16 mouse cellular contexts compared by ENCODE assay signal in the genomic region with DNA sequence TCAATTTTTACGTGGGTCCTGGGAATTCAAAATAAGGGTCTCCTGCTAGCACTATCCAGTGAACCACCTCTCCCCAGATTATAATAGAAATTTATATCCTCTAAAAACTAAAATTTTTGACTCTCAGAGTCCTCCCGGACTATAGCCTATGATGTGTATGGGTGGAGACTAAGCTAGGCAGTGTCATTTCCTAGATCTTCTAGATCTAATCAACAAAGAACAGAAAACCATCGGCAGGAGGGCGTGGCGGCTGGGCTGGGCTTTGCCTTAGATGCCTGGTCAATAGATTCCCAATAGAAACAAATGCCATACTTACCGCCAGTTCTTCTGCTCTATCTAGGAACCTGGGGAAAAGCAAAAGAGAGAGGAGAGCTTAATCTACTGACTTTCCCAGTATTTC. TPM values are rescaled to one million over a fixed set of nuclear protein-coding genes. Genes with fewer than 3 reads are reported as not detected.
"Had no signal": no experiment of that assay in that cellular context is flagged by ENCODE, and none has a peak within 500 bp of the region (broad histone marks: within the 10 kb centered on the region; RNA-seq: fewer than 3 reads in every experiment).

No protein-coding gene starts in this region.

- H3K27ac ChIP-seq: kidney, postnatal 0 days; layer of hippocampus, adult 2 months; lung, embryonic 15.5 days; midbrain, embryonic 12.5 days; midbrain, embryonic 15.5 days; neural tube, embryonic 12.5 days; neural tube, embryonic 15.5 days had no signal

- H3K4me2 ChIP-seq: lung, embryonic 15.5 days; midbrain, embryonic 12.5 days; midbrain, embryonic 15.5 days; neural tube, embryonic 12.5 days; neural tube, embryonic 15.5 days had no signal

- H3K27me3 ChIP-seq: lung, embryonic 15.5 days; midbrain, embryonic 12.5 days; midbrain, embryonic 15.5 days; neural tube, embryonic 12.5 days; neural tube, embryonic 15.5 days had no signal

- H3K4me1 ChIP-seq: lung, embryonic 15.5 days; midbrain, embryonic 12.5 days; midbrain, embryonic 15.5 days; neural tube, embryonic 12.5 days; neural tube, embryonic 15.5 days had no signal

- H3K9ac ChIP-seq: lung, embryonic 15.5 days; midbrain, embryonic 12.5 days; midbrain, embryonic 15.5 days; neural tube, embryonic 12.5 days; neural tube, embryonic 15.5 days had no signal

- ATAC-seq: intestine, postnatal 0 days; midbrain, embryonic 15.5 days had no signal

- H3K4me3 ChIP-seq: layer of hippocampus, adult 2 months; lung, embryonic 15.5 days; midbrain, embryonic 12.5 days; midbrain, embryonic 15.5 days; neural tube, embryonic 12.5 days; neural tube, embryonic 15.5 days had no signal

- H3K9me3 ChIP-seq: lung, embryonic 15.5 days; midbrain, embryonic 12.5 days; midbrain, embryonic 15.5 days; neural tube, embryonic 12.5 days; neural tube, embryonic 15.5 days had no signal

- DNase-seq: kidney, adult 2 months; kidney, postnatal 25 days; layer of hippocampus, adult 9-11 months; lung, adult 18-20 months; lung, postnatal 10 days; lung, postnatal 36 days; retina, postnatal 1 day; thymus, postnatal 25 days had no signal

RNA-seq across cellular contexts. Expression of a gene that starts 11.6 kb away (rescaled TPM):
- polyA plus RNA-seq: kidney, postnatal 0 days had no signal
